Mouse (Mus musculus): ENCODE results near the gene Fut2. TPM values are rescaled to one million over a fixed set of nuclear protein-coding genes. Genes with fewer than 3 reads are reported as not detected.

The Fut2 gene
- polyA plus RNA-seq, 1 experiment, result 0.21 TPM

DNA sequence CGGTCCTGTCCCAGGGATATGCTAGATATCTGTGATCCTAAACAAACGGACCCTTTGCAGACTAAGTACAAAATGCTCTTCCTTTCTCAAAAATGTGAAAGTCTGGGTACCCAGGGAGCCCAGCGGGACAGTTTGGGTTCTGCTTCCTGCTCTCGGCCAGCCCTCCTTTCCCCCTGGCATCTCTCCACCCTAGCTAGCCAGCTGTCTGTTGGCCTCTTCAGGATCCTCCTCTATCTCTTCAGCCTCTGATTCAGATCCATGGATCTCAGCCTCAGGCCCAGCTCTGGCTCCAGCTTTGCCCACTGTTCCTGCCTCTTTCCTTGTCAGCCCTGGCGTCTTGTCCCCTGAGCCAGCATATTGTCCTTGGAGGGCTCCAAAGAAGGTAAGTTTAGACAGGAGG, 24.1 kb downstream of the Fut2 start:
- TF ChIP-seq CTCF (IDR thresholded peaks at IDR 0.05; ENCODE audit: extremely low read depth, insufficient read depth, low read length) (no peak), POLR2A (IDR thresholded peaks at IDR 0.05; ENCODE audit: extremely low read depth, insufficient read depth, low read length) (no peak)
- Histone ChIP-seq H3K4me3 (ENCODE audit: insufficient read depth, low read length) (no peak overlapping the region), H3K4me1 (ENCODE audit: control insufficient read depth, insufficient read depth, low read length) (no peaks in the 10 kb centered on the region; the same call in 1 of the 2 replicates), H3K27ac (ENCODE audit: insufficient read depth, low read length) (no peak overlapping the region)

DNA sequence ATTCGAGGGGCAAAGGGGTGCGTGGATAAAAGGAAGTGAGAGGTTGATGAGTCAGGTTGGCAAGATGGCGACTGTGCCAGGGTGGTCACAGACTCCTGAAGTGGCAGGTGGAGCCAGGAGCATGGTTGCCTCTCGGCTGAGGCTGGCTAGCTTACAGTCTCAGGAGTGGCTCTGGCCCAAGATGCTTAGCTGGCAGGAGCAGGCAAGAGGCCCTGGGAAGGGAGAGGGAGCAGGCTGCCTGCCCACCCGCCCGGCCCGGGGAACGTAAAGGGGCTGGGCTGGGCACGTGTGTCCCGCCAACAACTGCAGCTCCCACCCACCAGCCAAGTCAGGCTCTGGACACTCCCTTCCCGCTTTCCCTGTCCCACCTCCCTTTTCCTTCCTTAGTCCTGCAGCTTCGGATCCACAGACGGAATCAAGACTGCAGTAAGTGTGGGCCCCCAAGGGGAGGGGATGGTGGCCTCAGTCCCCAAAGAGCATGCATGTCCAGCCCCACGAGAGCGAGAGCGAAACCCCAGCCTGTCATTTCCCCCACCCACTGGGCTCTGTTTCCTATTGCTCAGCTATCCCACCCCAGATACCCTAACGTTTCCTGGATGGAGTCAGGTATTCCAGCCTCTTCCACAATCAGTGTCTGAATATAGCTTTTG, 24.7 kb downstream of the Fut2 start:
- no peak for TF ChIP-seq POLR2A (IDR thresholded peaks at IDR 0.05; ENCODE audit: extremely low read depth, insufficient read depth, low read length)
- TF ChIP-seq CTCF (IDR thresholded peaks at IDR 0.05; ENCODE audit: extremely low read depth, insufficient read depth, low read length), result no peak
- no peak overlapping the region for H3K4me3 ChIP-seq (ENCODE audit: insufficient read depth, low read length)
- H3K27ac ChIP-seq (ENCODE audit: insufficient read depth, low read length), result no peak overlapping the region
- H3K4me1 ChIP-seq (ENCODE audit: control insufficient read depth, insufficient read depth, low read length), result no peaks in the 10 kb centered on the region; the same call in 1 of the 2 replicates

DNA sequence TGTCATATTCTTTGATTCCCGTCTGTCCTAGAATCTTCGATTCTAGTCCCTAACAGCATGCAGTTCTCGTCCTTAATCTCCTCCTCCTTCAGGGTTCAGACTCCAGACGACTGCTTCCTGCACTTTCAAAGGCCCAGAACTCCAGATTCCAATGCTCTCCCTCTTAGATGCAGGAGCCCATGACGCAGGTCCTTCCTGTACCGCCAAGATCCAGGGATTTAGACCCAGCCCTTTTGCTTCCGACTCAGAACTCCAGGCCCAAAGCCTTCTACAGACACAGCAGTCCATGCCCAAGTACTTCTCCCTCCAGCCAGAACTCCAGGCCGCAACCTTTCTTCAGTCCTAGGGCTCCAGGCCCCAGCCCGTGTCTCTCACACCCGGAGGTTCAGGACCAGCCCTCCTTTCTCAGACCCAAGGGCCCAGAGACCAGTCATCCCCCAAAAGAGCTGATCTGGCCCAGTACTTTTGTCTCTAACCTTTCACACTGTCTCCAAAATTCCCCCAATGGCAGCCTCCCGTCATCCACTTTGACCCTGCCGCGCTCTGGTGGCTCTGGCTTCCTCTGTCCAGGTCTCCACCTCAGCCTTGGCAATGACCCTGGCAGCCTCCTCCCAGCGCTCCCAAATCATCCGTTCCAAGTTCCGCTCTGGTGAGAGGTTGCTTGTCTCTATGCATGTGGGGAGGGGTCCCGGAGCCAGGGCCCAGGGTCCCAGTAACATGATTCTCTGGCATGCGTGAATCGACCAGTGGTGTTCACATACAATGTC, 25.8 kb downstream of the Fut2 start:
- H3K4me1 ChIP-seq (ENCODE audit: control insufficient read depth, insufficient read depth, low read length), result no peaks in the 10 kb centered on the region; the same call in 1 of the 2 replicates
- TF ChIP-seq POLR2A (IDR thresholded peaks at IDR 0.05; ENCODE audit: extremely low read depth, insufficient read depth, low read length), result 0 out of 2 replicates have a peak, but pooled peaks have one; percentile 12
- TF ChIP-seq CTCF (IDR thresholded peaks at IDR 0.05; ENCODE audit: extremely low read depth, insufficient read depth, low read length), result no peak
- H3K27ac ChIP-seq (ENCODE audit: insufficient read depth, low read length), result no peak overlapping the region
- no peak overlapping the region for H3K4me3 ChIP-seq (ENCODE audit: insufficient read depth, low read length)

DNA sequence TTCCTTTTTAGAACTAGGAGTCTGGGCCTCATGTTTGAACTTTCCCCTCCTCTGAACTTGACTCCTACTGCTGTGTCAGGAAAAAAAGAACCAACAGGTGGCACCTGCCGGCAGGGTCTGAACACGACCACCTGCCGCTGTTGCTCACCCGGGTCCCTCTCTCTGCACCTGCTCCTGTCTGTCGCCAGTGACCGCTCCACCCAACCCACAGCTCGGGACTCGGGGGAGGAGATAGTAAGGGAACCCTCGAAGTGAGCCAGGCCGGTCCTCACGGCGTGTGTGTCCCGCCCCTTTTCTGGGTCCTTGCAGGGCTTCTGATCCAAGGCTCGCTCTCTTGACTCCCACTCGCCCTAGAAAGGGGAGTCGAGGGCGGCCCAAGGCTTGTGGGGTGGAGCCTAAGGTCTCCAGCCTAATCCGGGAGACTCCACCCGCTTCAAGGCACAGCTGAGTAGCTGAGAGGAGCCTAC, 26.6 kb downstream of the Fut2 start, which contains the start of gene Mamstr:
TSS of gene Mamstr (plus strand) at position 417 of the 467 bp plus-strand sequence.
- H3K4me1 ChIP-seq (ENCODE audit: control insufficient read depth, insufficient read depth, low read length), result no peaks in the 10 kb centered on the region; the same call in 1 of the 2 replicates
- H3K4me3 ChIP-seq (ENCODE audit: insufficient read depth, low read length), result no peak within 1 kb of the TSS
- no peak within 1 kb of the TSS for H3K27ac ChIP-seq (ENCODE audit: insufficient read depth, low read length)
- no peak for TF ChIP-seq CTCF (IDR thresholded peaks at IDR 0.05; ENCODE audit: extremely low read depth, insufficient read depth, low read length)
- no peak for TF ChIP-seq POLR2A (IDR thresholded peaks at IDR 0.05; ENCODE audit: extremely low read depth, insufficient read depth, low read length)

DNA sequence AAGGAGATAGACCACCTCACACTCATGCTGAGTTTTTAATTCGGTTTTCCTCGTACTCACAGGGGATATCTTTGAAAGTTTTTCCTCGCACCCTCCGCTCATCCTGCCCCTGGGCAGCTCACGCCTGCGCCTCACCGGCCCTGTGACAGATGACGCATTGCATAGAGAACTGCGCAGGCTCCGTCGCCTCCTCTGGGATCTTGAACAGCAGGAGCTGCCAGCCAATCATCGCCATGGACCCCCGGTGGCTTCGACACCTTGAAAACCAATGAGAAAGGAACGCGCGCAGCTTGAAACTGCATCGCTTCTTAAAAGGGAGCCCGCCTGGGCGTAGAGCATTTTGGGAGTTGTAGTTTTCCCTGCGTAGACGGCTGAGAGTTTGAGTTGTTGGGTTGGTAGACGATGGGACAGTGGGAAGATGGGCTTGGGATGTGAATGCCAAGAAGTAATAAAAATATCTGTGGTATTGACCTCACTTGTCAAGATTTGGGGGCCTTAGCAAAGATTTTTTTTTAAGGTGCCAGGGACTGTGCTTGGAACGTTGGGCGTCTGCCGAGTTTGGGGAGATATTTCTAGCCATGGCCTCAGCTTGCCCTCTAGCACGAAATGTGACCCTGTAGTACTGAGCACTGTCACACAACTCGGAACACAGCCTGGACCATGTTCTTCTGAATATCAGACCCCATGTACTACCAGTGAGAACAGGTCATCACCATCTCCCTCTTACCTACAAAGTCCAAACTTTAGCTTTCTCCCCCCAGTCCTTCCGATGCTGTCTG, 27.4 kb downstream of the Fut2 start:
- H3K4me1 ChIP-seq (ENCODE audit: control insufficient read depth, insufficient read depth, low read length), result no peaks in the 10 kb centered on the region; the same call in 1 of the 2 replicates
- TF ChIP-seq CTCF (IDR thresholded peaks at IDR 0.05; ENCODE audit: extremely low read depth, insufficient read depth, low read length) (no peak), POLR2A (IDR thresholded peaks at IDR 0.05; ENCODE audit: extremely low read depth, insufficient read depth, low read length) (peak; percentile 94)
- H3K4me3 ChIP-seq (ENCODE audit: insufficient read depth, low read length), result peak overlapping the region; percentile 31
- no peak overlapping the region for H3K27ac ChIP-seq (ENCODE audit: insufficient read depth, low read length)

DNA sequence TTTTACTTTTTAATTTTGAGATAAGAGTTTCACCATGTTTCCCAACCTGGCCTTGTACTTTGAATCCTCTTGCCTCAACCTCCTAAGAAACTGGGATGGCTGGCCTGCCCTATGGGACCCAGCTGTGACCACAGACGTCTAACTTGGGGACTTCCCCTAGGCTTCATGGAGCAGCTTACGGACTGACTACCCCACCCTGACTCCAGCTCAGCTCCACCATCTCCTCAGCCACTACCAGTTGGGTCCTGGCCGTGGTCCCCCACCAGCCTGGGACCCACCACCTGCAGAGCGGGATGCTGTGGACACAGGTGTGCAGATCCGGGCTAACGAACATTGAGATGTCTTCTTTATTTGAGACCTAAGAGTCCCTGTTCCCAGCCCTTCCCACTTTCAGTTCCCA, 28.5 kb downstream of the Fut2 start:
- Histone ChIP-seq H3K4me1 (ENCODE audit: control insufficient read depth, insufficient read depth, low read length) (no peaks in the 10 kb centered on the region; the same call in 1 of the 2 replicates), H3K4me3 (ENCODE audit: insufficient read depth, low read length) (no peak overlapping the region), H3K27ac (ENCODE audit: insufficient read depth, low read length) (no peak overlapping the region)
- no peak for TF ChIP-seq POLR2A (IDR thresholded peaks at IDR 0.05; ENCODE audit: extremely low read depth, insufficient read depth, low read length)
- no peak for TF ChIP-seq CTCF (IDR thresholded peaks at IDR 0.05; ENCODE audit: extremely low read depth, insufficient read depth, low read length)

DNA sequence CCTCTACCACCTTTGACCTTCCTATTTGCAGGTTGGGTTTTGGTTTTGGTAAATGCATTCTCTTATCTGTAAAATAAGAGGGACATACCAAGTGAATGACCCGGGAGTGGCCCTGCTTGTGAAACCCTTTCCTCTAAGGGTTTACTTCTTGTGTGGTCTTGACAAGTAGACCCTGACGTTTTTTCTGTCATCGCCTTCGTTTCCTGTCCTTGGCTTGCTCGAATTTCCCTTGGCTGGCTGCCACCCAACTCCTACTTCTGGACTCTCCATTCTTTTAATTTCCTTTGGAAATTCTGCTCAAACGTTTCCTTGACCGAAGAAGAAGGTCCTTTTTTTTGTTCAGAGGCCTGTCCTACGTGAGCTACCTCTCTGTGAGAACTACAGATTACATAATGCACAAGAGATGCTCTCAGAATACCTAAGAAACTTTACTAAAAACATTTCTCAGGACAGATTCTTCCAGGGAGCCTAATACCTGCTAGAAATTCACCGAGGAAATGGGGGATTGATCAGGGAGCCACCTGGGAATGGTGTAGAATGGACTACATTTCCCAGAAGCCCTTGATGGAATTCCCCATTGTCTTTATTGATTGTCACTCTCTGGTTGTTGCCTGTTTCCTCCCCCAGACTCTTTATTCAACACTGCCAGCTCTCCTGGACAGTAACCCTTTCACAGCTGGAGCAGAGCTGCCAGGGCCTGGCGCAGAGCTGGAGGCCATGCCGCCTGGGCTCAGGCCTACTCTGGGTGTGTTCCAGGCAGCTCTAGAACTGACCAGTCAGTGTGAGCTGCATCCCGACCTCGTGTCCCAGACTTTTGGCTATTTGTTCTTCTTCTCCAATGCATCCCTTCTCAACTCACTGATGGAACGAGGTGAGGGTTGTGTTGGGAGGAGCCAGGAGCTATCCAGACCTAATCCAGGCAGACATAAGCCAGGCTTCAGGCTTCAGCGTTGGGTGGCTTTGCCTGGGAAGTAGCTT, 30.2 kb downstream of the Fut2 start:
- H3K27ac ChIP-seq (ENCODE audit: insufficient read depth, low read length), result no peak overlapping the region

DNA sequence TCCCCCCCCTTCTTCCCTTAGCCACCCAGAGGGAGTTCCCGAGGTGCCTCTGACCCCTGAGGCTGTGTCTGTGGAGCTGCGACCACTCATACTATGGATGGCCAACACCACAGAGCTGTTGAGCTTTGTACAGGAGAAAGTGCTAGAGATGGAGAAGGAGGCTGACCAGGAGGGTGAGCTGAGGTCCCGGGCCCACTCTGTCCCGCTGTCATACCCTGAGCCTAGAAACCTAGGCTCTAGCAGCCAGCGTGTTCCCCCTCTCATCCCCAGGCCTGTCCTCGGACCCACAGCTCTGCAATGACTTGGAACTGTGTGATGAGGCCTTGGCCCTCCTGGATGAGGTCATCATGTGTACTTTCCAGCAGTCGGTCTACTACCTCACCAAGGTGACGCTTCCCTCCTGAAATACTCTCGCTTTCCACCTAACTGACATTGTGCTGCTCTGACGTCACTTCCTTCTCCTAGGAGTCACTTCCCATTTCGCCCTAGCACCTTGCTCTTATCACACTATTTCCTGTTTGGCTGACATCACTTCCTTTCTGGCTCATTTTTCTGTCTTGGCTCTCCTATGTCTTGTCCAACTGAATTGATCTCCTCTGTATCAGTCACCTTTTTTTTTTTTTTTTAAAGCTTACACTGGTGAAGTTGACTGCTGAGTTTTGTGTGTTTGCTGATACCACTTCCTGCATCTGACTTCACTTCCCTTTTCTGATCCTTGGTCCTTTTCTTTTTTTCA, 31.1 kb downstream of the Fut2 start:
- Histone ChIP-seq H3K4me1 (ENCODE audit: control insufficient read depth, insufficient read depth, low read length) (no peaks in the 10 kb centered on the region; the same call in 1 of the 2 replicates), H3K4me3 (ENCODE audit: insufficient read depth, low read length) (no peak overlapping the region), H3K27ac (ENCODE audit: insufficient read depth, low read length) (no peak overlapping the region)
- TF ChIP-seq CTCF (IDR thresholded peaks at IDR 0.05; ENCODE audit: extremely low read depth, insufficient read depth, low read length), result no peak
- peak; percentile 31; the same call in 1 of the 2 replicates for TF ChIP-seq POLR2A (IDR thresholded peaks at IDR 0.05; ENCODE audit: extremely low read depth, insufficient read depth, low read length)

More for the DNA sequence above, 30.2 kb downstream of the Fut2 start:
- Histone ChIP-seq H3K4me3 (ENCODE audit: insufficient read depth, low read length) (no peak overlapping the region), H3K4me1 (ENCODE audit: control insufficient read depth, insufficient read depth, low read length) (no peaks in the 10 kb centered on the region; the same call in 1 of the 2 replicates)
- no peak for TF ChIP-seq CTCF (IDR thresholded peaks at IDR 0.05; ENCODE audit: extremely low read depth, insufficient read depth, low read length)
- TF ChIP-seq POLR2A (IDR thresholded peaks at IDR 0.05; ENCODE audit: extremely low read depth, insufficient read depth, low read length), result no peak

Data from cortical plate, adult 2 months (tissue).